Mouse (Mus musculus): ENCODE data around the gene Itga4.

Gene Itga4

GRCm38 (mm10) chr2:79255192-79256000 lies at the start of gene Itga4:
Itga4 (plus strand) TSS chr2:79255426.
- in situ Hi-C loops (cut with MboI, MseI), result loop anchor here (5.0 kb wide), 2 partner anchors 133 to 298 kb away; no protein-coding TSS in a partner anchor

GRCm38 (mm10) chr2:79206191-79206755 lies 49.0 kb upstream of the Itga4 start:
- in situ Hi-C loops (cut with MboI, MseI), result no loop called here

DNA sequence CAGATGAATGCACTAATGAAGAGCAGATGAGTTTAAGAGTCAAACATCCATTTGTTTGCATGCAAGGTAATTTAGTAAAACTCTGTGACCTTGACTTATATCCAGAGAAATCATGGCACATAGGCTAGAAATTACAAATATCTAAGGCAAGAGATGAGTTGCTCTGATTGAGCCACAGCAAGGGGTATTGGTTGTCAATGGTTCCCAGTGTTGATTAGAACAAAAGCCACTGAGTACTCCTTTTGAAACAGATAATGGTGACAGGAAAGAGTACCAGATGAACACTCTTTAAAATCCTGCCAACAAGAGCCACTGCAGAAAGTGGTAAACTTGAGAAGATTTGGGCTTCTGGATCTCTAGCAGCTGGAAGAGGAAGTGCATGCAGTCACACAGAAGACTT lies 40.2 kb upstream of the Itga4 start:
- in situ Hi-C loops (cut with MboI, MseI), result no loop called here

DNA sequence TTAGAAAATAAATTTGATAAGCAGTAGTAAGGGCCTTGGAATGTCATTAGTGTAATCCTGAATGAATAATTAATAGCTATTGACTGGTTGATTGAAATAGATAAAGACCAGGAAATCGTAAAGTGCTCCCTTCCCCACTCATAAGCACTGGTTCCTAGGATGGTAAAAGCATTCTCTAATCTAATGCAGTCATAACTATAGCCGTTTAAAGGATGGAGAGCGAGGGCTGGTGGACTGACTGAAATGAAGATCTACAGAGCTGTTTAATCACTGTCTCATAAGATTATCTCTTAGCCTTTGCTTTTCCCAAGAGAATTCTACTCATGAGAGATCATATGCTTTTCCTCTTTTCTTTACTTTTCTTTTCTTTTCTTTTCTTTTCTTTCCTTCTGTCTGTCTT lies 39.7 kb upstream of the Itga4 start:
- in situ Hi-C loops (cut with MboI, MseI), result no loop called here

GRCm38 (mm10) chr2:79224714-79225426 lies 30.4 kb upstream of the Itga4 start:
- in situ Hi-C loops (cut with MboI, MseI), result no loop called here

DNA sequence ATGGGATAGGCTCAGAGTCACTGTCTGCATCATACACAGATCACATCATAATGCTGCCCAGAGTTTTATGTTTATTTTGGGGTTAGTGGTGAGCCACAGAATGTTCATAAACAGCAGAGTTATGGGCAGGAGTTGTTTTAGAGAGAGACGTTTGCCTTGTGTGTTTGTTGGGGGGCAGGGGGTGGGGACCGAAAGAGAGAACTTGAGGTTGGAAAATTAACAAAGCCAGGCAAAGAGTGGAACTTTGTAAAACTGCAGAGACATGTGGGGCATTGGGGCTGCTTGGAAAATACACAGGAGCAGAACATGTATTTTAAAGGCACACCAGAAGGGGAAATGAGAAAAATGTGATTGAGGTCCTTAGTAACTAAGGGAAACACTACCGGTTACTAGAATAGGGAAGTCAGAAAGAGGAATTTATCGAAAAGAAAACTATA lies 27.4 kb upstream of the Itga4 start:
- in situ Hi-C loops (cut with MboI, MseI), result no loop called here

- in situ Hi-C loops (cut with MboI, MseI), result no loop called here
These were observed 23.9 kb upstream of the Itga4 start for GRCm38 (mm10) chr2:79231056-79231949.

DNA sequence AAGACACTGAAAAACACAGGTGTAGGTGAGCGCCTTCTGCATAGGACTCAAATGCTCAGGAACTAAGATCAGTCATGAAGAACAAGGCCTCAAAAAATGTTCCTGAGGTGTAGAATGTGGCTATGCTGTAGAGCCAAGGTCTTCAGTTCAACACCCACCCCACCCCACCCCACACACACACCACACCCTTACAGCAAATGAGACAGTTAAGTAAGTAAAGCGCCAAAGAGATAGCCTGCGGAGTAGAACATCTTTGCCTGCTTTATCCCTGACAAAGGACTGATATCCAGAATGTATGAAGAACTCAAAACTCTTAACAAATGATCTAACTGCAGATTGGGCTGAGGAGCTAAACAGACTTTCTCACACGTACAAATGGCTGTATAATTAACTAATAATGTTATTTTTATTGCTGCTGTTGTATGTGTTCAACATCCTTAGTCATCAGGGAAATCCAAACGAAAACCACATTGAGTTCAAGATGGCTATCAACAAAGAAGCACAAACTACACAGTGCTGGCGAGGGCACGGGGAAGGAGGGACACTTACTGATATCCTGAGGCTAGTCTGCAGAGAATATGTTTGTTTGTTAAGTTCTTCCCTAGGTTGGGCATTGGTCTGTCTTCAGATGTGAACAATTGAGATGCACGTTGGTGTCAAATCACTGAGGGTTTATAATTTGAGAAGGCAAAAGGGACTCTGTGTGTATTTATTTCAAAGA lies 19.3 kb upstream of the Itga4 start:
- in situ Hi-C loops (cut with MboI, MseI), result no loop called here

DNA sequence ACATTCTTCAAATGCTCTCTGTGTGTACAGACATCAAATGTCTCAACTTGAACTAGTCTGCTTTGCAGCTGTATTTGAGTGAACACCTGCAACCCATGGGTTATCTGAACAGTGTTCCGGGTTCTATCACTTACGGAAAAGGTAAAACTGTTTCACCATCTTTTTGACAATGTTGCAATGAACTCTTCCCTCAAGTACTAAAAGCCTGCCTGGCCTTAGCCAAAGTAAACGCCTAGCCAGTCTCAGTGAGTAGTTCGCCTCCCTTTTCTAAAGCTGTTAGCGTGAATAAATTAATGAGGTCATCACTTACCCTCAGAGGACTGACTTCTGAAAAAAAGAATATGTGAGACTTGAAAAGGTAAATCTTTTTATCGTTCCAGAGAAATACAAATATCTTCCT lies 18.0 kb upstream of the Itga4 start:
- in situ Hi-C loops (cut with MboI, MseI), result no loop called here

- in situ Hi-C loops (cut with MboI, MseI), result no loop called here
These were observed 10.9 kb upstream of the Itga4 start for GRCm38 (mm10) chr2:79244276-79244675.

- in situ Hi-C loops (cut with MboI, MseI), result no loop called here
These were observed 10.5 kb upstream of the Itga4 start for GRCm38 (mm10) chr2:79244743-79245142.

GRCm38 (mm10) chr2:79248283-79248682 lies 6.9 kb upstream of the Itga4 start:
- in situ Hi-C loops (cut with MboI, MseI), result no loop called here

GRCm38 (mm10) chr2:79250510-79250909 lies 4.7 kb upstream of the Itga4 start:
- in situ Hi-C loops (cut with MboI, MseI), result no loop called here

DNA sequence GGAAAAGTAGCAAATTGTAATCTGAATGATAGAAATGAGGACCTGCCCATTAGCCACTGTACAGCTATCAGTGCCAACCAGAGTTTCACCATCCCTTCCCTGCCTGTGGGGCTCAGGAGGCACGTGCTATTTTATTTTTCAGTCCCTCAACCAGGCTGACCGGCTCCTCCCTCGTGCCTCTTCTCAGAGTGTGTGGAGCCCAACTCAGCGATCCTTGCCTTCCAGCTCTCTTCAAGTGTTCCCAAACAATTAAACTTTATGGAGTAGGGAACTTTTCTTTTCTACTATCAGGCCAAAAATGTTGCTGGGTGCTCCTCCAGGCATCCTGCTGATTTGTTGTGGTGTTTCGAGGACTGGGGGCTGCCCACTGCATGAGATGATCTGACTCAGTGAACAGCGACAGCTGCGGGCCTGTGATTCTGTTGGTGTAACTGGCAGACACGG lies 1.4 kb upstream of the Itga4 start:
- in situ Hi-C loops (cut with MboI, MseI), result no loop called here

- in situ Hi-C loops (cut with MboI, MseI), result loop anchor here (5.0 kb wide), 2 partner anchors 132 to 297 kb away; no protein-coding TSS in a partner anchor
These were observed 536 bp upstream of the Itga4 start for GRCm38 (mm10) chr2:79254588-79255191.

DNA sequence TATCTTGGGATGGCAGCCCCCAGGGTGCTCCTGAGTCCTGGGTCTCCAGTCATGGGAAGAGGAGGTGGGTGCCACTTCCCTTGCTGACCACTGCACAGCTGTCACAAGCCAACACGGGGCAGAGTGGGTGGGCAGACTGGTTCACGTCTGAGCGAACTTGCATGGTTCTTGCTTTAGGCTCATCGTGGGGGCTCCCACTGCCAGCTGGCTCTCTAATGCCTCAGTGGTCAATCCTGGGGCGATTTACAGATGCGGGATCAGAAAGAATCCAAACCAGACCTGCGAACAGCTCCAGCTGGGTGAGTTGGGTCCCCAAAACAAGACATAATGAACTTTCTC lies 744 bp downstream of the Itga4 start:
- in situ Hi-C loops (cut with MboI, MseI), result loop anchor here (5.0 kb wide), 2 partner anchors 134 to 299 kb away; no protein-coding TSS in a partner anchor

- in situ Hi-C loops (cut with MboI, MseI), result loop anchor here (5.0 kb wide), 2 partner anchors 134 to 299 kb away; no protein-coding TSS in a partner anchor
These were observed 1.1 kb downstream of the Itga4 start for GRCm38 (mm10) chr2:79256376-79256775.

- in situ Hi-C loops (cut with MboI, MseI), result loop anchor here (5.0 kb wide), 2 partner anchors 135 to 300 kb away; no protein-coding TSS in a partner anchor
These were observed 1.7 kb downstream of the Itga4 start for GRCm38 (mm10) chr2:79256880-79257279.

GRCm38 (mm10) chr2:79257411-79257810 lies 2.2 kb downstream of the Itga4 start:
- in situ Hi-C loops (cut with MboI, MseI), result loop anchor here (5.0 kb wide), 2 partner anchors 135 to 300 kb away; no protein-coding TSS in a partner anchor

DNA sequence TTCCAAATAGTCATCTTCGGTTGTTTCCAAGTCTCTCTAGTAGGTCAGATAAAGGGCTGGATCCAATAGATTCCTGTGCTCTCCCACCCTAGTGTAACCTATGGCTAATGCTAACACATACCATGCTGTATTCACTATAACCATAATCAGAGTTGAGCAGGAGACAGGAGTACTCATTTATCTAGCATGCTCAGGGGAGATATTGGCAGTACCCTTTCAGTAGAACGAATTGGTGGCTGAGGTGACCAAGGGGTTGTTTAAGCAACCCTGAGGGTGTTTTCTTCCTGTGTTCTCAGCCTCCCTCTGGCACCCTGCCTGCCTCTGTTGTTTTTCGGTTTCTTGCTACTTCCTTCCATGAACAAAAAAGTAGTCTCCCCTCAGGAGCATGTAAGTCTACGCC lies 4.1 kb downstream of the Itga4 start:
- in situ Hi-C loops (cut with MboI, MseI), result loop anchor here (5.0 kb wide), 2 partner anchors 137 to 302 kb away; no protein-coding TSS in a partner anchor
